Mouse (Mus musculus) hindbrain, embryonic 12.5 days (tissue): ENCODE measurements around the gene Dock4. TPM values are rescaled to one million over a fixed set of nuclear protein-coding genes. Genes with fewer than 3 reads are reported as not detected.

Experiments used
- ATAC-seq: fragments of 200-750 bp; cut with Nextera tagmentation; 2 replicates; pipeline ENCODE4 v1.8.0; 2017; ENCODE audit warnings: moderate TSS enrichment; ENCODE audit not compliant: low FRiP score
- H3K27ac ChIP-seq: fragments of 300-500 bp; sonication (generic); 2 replicates; pipeline ENCODE4 v1.5.1; 2016; ENCODE audit warnings: mild to moderate bottlenecking
- H3K27me3 ChIP-seq: fragments of 300-500 bp; sonication (generic); 2 replicates; pipeline ENCODE4 v1.6.1; 2016; ENCODE audit warnings: mild to moderate bottlenecking
- H3K36me3 ChIP-seq: fragments of 300-500 bp; sonication (generic); 2 replicates; pipeline ENCODE4 v1.6.1; 2016; ENCODE audit warnings: mild to moderate bottlenecking
- H3K4me1 ChIP-seq: fragments of 300-500 bp; sonication (generic); 2 replicates; pipeline ENCODE4 v1.6.1; 2016
- H3K4me2 ChIP-seq: fragments of 300-500 bp; sonication (generic); replicated peaks from 2 replicates; pipeline ENCODE4 v1.6.1; 2016; ENCODE audit warnings: mild to moderate bottlenecking
- H3K4me3 ChIP-seq: fragments of 300-500 bp; sonication (generic); 2 replicates; pipeline ENCODE4 v1.5.1; 2016; ENCODE audit warnings: mild to moderate bottlenecking
- H3K9ac ChIP-seq: fragments of 300-500 bp; sonication (generic); 2 replicates; pipeline ENCODE4 v1.6.1; 2016; ENCODE audit warnings: mild to moderate bottlenecking, moderate library complexity
- H3K9me3 ChIP-seq: fragments of 300-500 bp; sonication (generic); replicated peaks from 2 replicates; pipeline ENCODE4 v1.6.1; 2016; ENCODE audit warnings: mild to moderate bottlenecking
- WGBS: fragments of 180-500 bp; shearing (Covaris S2); methylation state at CpG from one replicate; pipeline ENCODE4 v1.1.7; 2016; 5-methylcytosine and 5-hydroxymethylcytosine counted together
- polyA plus RNA-seq: library from polyadenylated mRNA; unstranded; fragments of >200 nt; fragmentation: Nextera tagmentation; extraction: Ambion mirVana; gene quantifications from 2 replicates; pipeline ENCODE4 v1.2.1, GENCODE M21; 2016

Gene Dock4
- polyA plus RNA-seq, 1 experiment from 2014 or later, result 45.0 TPM

- H3K9ac ChIP-seq, result no peak overlapping the region
- H3K4me3 ChIP-seq, result no peak overlapping the region
- no peak for ATAC-seq
- no peaks in the 10 kb centered on the region for H3K27me3 ChIP-seq
- H3K9me3 ChIP-seq, result no peaks in the 10 kb centered on the region
- no peak overlapping the region for H3K27ac ChIP-seq
- H3K36me3 ChIP-seq, result no peaks in the 10 kb centered on the region
- peaks cover 10% of the 10 kb centered on the region; the same call in 1 of the 2 replicates for H3K4me1 ChIP-seq
- 6% methylated on average over 2 of the region's 2 CpGs for WGBS
- H3K4me2 ChIP-seq, result no peak overlapping the region
These were observed 7.7 kb upstream of the Dock4 start for GRCm38 (mm10) chr12:40438049-40438448.

GRCm38 (mm10) chr12:40445206-40445605 lies 546 bp upstream of the Dock4 start:
- ATAC-seq, result peak; percentile 27
- Histone ChIP-seq H3K9me3 (no peaks in the 10 kb centered on the region), H3K4me2 (peak overlapping the region; percentile 76), H3K4me1 (peaks cover 20% of the 10 kb centered on the region), H3K36me3 (no peaks in the 10 kb centered on the region), H3K9ac (peak overlapping the region; percentile 61), H3K4me3 (peak overlapping the region; percentile 81), H3K27me3 (no peaks in the 10 kb centered on the region), H3K27ac (0 out of 2 replicates have a peak overlapping the region, but pooled peaks have one; percentile 24)
- WGBS, result under 1% methylated on average over 16 of the region's 16 CpGs

GRCm38 (mm10) chr12:40446450-40447381 lies 964 bp downstream of the Dock4 start:
- ATAC-seq, result peak; percentile 55
- H3K27me3 ChIP-seq, result no peaks in the 10 kb centered on the region
- H3K4me2 ChIP-seq, result peak overlapping the region; percentile 73
- peaks cover 23% of the 10 kb centered on the region for H3K4me1 ChIP-seq
- no peaks in the 10 kb centered on the region for H3K36me3 ChIP-seq
- 0% methylated on average over 44 of the region's 44 CpGs for WGBS
- H3K4me3 ChIP-seq, result peak overlapping the region; percentile 81
- H3K9me3 ChIP-seq, result no peaks in the 10 kb centered on the region
- H3K9ac ChIP-seq, result peak overlapping the region; percentile 84
- H3K27ac ChIP-seq, result peak overlapping the region; percentile 96

GRCm38 (mm10) chr12:40447561-40448355 lies 2.0 kb downstream of the Dock4 start:
- Histone ChIP-seq H3K27ac (peak overlapping the region; percentile 96), H3K9ac (peak overlapping the region; percentile 84), H3K36me3 (no peaks in the 10 kb centered on the region)

GRCm38 (mm10) chr12:40449119-40449795 lies 3.5 kb downstream of the Dock4 start:
- Histone ChIP-seq H3K36me3 (no peaks in the 10 kb centered on the region), H3K27me3 (no peaks in the 10 kb centered on the region), H3K4me2 (0 out of 2 replicates have a peak overlapping the region, but pooled peaks have one; percentile 24), H3K4me1 (peaks cover 23% of the 10 kb centered on the region), H3K9ac (no peak overlapping the region), H3K4me3 (no peak overlapping the region), H3K9me3 (no peaks in the 10 kb centered on the region), H3K27ac (no peak overlapping the region)
- ATAC-seq, result no peak
- 71% methylated on average over 9 of the region's 9 CpGs for WGBS

More at GRCm38 (mm10) chr12:40447561-40448355, 2.0 kb downstream of the Dock4 start:
- H3K4me3 ChIP-seq, result peak overlapping the region; percentile 81
- no peak for ATAC-seq
- peak overlapping the region; percentile 73 for H3K4me2 ChIP-seq
- H3K9me3 ChIP-seq, result no peaks in the 10 kb centered on the region
- H3K4me1 ChIP-seq, result peaks cover 23% of the 10 kb centered on the region
- H3K27me3 ChIP-seq, result no peaks in the 10 kb centered on the region
- 18% methylated on average over 10 of the region's 10 CpGs for WGBS

GRCm38 (mm10) chr12:40456517-40456916 lies 10.8 kb downstream of the Dock4 start:
- Histone ChIP-seq H3K36me3 (no peaks in the 10 kb centered on the region), H3K27ac (no peak overlapping the region), H3K4me1 (0 out of 2 replicates have a peak, but pooled peaks cover 3% of the 10 kb centered on the region), H3K27me3 (no peaks in the 10 kb centered on the region), H3K4me3 (no peak overlapping the region), H3K9me3 (no peaks in the 10 kb centered on the region), H3K9ac (no peak overlapping the region), H3K4me2 (no peak overlapping the region)
- no peak for ATAC-seq
- 90% methylated on average over 2 of the region's 2 CpGs for WGBS

GRCm38 (mm10) chr12:40458977-40459376 lies 13.2 kb downstream of the Dock4 start:
- H3K36me3 ChIP-seq, result no peaks in the 10 kb centered on the region
- no peaks in the 10 kb centered on the region for H3K9me3 ChIP-seq
- no peaks in the 10 kb centered on the region for H3K27me3 ChIP-seq
- H3K4me2 ChIP-seq, result no peak overlapping the region
- no peak overlapping the region for H3K27ac ChIP-seq
- ATAC-seq, result no peak
- no peak overlapping the region for H3K9ac ChIP-seq
- H3K4me1 ChIP-seq, result peaks cover 15% of the 10 kb centered on the region
- no peak overlapping the region for H3K4me3 ChIP-seq
- 78% methylated on average over 3 of the region's 3 CpGs for WGBS

GRCm38 (mm10) chr12:40459673-40460265 lies 14.0 kb downstream of the Dock4 start:
- ATAC-seq, result no peak
- no peaks in the 10 kb centered on the region for H3K9me3 ChIP-seq
- no peaks in the 10 kb centered on the region for H3K27me3 ChIP-seq
- no peaks in the 10 kb centered on the region for H3K36me3 ChIP-seq
- H3K27ac ChIP-seq, result no peak overlapping the region
- no peak overlapping the region for H3K4me2 ChIP-seq
- WGBS, result 77% methylated on average over 6 of the region's 6 CpGs
- no peak overlapping the region for H3K4me3 ChIP-seq
- H3K4me1 ChIP-seq, result peaks cover 23% of the 10 kb centered on the region
- H3K9ac ChIP-seq, result no peak overlapping the region

GRCm38 (mm10) chr12:40462693-40463235 lies 17.0 kb downstream of the Dock4 start:
- no peak for ATAC-seq
- no peaks in the 10 kb centered on the region for H3K36me3 ChIP-seq
- H3K9me3 ChIP-seq, result no peaks in the 10 kb centered on the region
- H3K27ac ChIP-seq, result peak overlapping the region; percentile 57
- H3K27me3 ChIP-seq, result no peaks in the 10 kb centered on the region
- no peak overlapping the region for H3K9ac ChIP-seq
- no peak overlapping the region for H3K4me2 ChIP-seq
- WGBS, result 30% methylated on average over 7 of the region's 7 CpGs
- H3K4me1 ChIP-seq, result peaks cover 45% of the 10 kb centered on the region
- no peak overlapping the region for H3K4me3 ChIP-seq

- no peak overlapping the region for H3K9ac ChIP-seq
- H3K4me2 ChIP-seq, result no peak overlapping the region
- H3K9me3 ChIP-seq, result no peaks in the 10 kb centered on the region
- no peak overlapping the region for H3K27ac ChIP-seq
- H3K4me1 ChIP-seq, result peaks cover 50% of the 10 kb centered on the region
- no peaks in the 10 kb centered on the region for H3K27me3 ChIP-seq
- H3K4me3 ChIP-seq, result no peak overlapping the region
- no peaks in the 10 kb centered on the region for H3K36me3 ChIP-seq
- 50% methylated on average over 2 of the region's 2 CpGs for WGBS
- no peak for ATAC-seq
These were observed 18.1 kb downstream of the Dock4 start for GRCm38 (mm10) chr12:40463828-40464227.

GRCm38 (mm10) chr12:40464282-40464681 lies 18.5 kb downstream of the Dock4 start:
- peak; percentile 38; the same call in 1 of the 2 replicates for ATAC-seq

More at GRCm38 (mm10) chr12:40464282-40464681, 18.5 kb downstream of the Dock4 start:
- Histone ChIP-seq H3K4me2 (no peak overlapping the region), H3K9me3 (no peaks in the 10 kb centered on the region), H3K36me3 (no peaks in the 10 kb centered on the region), H3K4me1 (peaks cover 50% of the 10 kb centered on the region), H3K9ac (no peak overlapping the region), H3K4me3 (no peak overlapping the region), H3K27ac (no peak overlapping the region), H3K27me3 (no peaks in the 10 kb centered on the region)
- 64% methylated on average over 6 of the region's 6 CpGs for WGBS
